Mouse (Mus musculus): ENCODE measurements around the gene Gatad2b.
"Not testable (repeated sequence)": the region's sequence is repeated elsewhere in the genome, so short reads cannot be mapped to it uniquely, and the experiment has no call there.

The Gatad2b gene

GRCm38 (mm10) chr3:90309589-90309988, 16.6 kb downstream of the Gatad2b start:
- no peak for DNase-seq (ENCODE audit: low read depth, low spot score)

GRCm38 (mm10) chr3:90313367-90313766, 20.4 kb downstream of the Gatad2b start:
- DNase-seq (ENCODE audit: low read depth, low spot score): no peak

DNA sequence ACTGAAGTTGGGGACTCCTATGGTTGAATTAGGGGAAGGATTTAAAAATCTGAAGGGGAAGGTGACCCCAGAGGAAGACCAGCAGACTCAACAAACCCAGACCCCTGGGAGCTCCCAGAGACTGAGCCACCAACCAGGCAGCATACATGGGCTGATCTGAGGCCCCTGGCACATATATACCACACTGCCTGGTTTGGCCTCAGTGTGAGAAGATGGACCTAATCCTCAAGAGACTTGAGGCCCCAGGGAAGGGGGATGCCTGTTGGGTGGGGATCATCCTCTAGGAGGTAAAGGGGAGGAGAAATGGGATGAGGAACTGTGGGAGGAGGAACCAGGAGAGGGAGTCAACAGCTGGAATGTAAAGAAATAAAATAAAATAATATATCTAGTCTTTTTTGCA, 21.3 kb downstream of the Gatad2b start:
- no peak for DNase-seq (ENCODE audit: low read depth, low spot score)

DNA sequence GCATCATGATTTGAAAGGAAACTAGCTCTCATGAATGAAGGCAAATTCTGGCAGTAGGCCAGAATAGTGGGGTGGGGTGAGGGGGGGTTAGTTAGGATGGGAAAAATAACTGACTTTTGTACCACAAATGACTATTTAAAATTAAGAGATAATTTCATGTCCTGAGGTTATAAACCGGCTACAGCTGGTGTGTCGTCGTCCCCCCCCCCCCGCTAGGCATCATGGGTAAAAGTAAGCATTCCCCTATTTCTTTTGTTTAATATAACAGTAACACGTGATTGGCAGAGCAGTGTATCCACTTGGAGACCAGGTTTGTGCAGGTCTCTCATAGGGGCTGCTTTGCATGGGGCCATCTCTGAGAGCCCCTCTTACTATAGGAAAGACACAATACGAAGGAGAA, 29.3 kb downstream of the Gatad2b start:
- no peak for DNase-seq (ENCODE audit: low read depth, low spot score)

DNA sequence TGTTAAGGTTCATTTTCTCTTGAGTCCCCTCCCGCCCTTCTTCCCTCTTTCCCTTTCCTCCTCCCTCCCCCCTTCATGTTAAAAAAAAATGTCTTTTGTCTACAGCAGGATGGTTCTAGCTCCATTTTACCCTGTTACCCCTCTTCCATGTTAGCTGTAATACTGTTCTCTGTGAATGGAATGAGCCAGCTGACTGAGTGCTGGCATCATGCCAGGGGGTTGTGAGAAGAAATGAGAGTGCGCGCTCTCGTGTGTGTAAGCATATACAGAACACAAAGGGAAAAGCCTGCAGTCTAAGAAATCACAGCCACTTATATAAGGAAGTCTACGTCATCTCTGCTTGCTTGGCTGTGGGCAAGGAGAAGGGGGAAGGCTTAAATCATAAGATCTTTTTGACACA, 30.1 kb downstream of the Gatad2b start:
- DNase-seq (ENCODE audit: low read depth, low spot score): peak; percentile 28

DNA sequence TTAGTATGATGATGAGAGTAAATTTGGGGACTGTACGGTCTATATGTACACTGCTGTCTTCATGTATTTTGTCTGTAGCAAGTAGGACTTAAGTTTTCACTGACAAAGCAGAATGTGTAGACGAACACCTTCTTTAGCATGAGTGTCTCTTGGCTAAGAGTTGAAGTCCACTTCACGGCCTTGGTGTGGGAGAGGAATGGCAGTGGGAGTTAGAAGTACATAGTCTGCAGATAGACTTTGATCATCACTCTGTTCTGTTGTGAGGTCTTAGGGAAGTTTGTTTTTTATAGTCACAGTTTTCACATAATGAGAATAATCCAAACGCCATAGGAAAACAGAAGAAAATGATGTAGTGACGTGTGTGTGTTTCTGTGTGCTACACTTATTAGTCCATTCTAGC, 39.5 kb downstream of the Gatad2b start:
- no peak for DNase-seq (ENCODE audit: low read depth, low spot score)

DNA sequence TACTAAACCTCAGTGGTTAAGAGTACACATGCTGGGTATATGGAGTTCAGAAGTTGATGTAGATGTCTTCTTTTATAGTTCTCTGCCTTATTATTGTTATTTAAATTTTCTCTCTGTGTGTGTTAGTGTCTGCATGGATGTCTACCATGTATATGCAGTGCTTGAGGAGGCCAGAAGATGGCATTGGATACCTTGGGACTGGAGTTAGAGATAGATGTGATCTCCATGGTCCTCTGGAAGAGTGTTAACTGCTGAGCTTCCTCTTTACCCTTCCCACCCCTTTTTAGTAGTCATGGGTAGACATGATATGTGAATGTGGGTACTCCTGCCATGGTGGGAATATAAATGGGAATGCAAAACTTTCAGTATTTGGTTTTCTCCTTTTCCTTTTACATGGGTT, 42.5 kb downstream of the Gatad2b start:
- no peak for DNase-seq (ENCODE audit: low read depth, low spot score)

DNA sequence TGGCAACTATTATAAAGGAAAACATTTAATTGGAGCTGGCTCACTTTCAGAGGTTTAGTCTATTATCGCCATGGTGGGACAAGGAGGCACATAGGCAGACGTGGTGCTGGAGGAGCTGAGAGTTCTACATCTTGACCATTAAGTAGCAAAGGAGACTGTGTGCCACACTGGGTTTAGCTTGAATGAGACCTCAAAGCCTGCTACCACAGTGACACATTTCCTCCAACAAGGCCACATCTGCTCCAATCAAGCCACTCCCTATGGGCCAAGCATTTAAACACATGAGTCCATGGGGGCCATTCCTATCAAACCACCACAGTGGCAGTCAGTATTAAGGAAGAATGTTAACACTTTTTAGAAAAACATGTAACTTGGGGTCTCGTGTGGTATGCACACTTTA, 45.2 kb downstream of the Gatad2b start:
- DNase-seq (ENCODE audit: low read depth, low spot score): no peak

DNA sequence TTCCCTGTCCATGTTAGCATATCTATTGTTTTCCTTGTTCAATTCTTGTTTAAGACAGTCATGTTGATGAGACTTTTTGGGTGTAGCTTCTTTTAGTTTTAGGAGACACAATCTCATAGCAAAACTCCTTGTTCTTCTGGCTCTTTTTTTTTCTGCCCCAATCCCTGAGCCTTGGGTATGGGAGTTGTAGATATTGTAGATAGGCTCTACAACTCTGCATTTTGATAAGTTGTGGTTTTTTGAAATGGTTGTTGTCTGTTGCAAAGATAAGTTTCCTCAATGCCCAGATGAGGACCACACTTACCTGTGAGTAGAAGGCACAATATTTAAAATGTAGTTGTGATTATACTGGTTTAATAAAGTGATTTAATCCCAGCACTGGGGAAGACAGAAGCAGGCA, 47.2 kb downstream of the Gatad2b start:
- DNase-seq (ENCODE audit: low read depth, low spot score): no peak

- not testable (repeated sequence) for DNase-seq (ENCODE audit: low read depth, low spot score)
These were observed 49.9 kb downstream of the Gatad2b start for GRCm38 (mm10) chr3:90342853-90343252.

- no peak for DNase-seq (ENCODE audit: low read depth, low spot score)
These were observed 54.9 kb downstream of the Gatad2b start for GRCm38 (mm10) chr3:90347847-90348246.

GRCm38 (mm10) chr3:90357959-90358358, 65.0 kb downstream of the Gatad2b start:
- no peak for DNase-seq (ENCODE audit: low read depth, low spot score)

DNA sequence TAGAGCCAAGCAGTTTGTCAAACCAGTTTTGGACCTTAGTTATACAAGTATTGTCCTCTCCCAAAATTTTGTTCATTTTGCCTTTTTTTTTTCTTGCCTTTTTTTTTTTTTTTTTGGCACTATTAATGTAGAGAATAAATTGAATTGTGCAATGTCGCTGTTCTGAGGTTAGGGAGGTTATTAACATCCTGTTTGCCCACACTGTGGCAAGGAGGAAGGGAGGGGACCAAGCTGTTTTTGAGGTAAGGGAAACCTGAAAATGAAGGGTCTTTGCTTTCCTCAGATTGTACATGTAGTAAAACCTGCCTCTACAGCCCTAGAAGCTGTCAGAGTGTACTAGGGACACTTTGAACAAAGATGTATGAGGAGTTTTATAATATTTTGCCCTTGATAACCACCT, 66.3 kb downstream of the Gatad2b start:
- DNase-seq (ENCODE audit: low read depth, low spot score): no peak

DNA sequence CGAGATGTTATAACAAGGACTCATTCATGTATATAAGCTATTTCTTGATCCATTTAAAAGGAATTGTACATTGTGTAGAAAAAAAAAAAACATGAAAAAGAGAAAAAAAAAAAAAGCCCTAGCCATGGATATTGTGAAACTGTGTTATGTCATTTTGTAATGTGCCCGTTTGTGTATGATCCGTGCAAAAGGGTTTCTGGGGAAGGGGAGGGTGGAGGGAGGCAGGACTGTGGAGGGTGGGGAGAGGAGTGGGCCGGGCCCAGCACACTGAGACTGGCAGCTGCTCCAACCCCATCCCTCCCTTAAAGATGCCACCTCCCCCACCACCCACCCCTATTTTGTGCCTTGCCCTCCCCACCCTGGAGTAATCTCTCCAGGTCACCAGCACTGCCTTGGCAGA, 68.5 kb downstream of the Gatad2b start:
- no peak for DNase-seq (ENCODE audit: low read depth, low spot score)

- DNase-seq (ENCODE audit: low read depth, low spot score): no peak
These were observed 69.4 kb downstream of the Gatad2b start for GRCm38 (mm10) chr3:90362346-90362745.

DNA sequence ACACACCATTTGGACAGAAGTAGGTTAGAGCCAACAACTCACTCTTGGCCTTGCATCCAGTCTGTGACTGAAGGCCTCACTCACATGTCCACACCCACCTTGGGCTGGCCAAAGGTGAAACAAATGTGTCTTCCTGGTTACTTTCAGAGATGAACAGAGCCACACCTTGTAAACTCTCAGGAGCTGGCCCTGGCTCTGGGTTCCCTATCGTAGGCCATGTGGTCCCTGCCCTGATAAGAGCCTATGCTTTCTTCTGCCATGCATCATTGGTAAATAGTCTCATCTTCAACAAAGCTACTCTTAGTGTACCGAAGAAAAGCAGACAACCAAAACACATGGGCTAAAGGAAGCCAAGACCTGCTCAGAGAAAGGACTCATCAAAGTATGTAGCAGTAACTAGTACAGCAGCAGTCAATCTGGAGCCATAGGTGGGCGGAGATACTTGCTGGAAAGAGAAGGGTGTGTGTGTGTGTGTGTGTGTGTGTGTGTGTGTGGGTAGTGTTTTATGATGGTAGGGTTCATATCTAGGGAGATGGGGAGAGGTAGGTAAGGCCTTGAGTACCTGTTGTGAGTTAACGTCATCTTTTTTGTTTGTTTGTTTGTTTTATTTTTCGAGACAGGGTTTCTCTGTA, 74.1 kb downstream of the Gatad2b start:
- DNase-seq (ENCODE audit: low read depth, low spot score): no peak

GRCm38 (mm10) chr3:90369041-90369440, 76.1 kb downstream of the Gatad2b start:
- no peak for DNase-seq (ENCODE audit: low read depth, low spot score)

GRCm38 (mm10) chr3:90371857-90372256, 78.9 kb downstream of the Gatad2b start:
- DNase-seq (ENCODE audit: low read depth, low spot score): no peak

GRCm38 (mm10) chr3:90372817-90373216, 79.8 kb downstream of the Gatad2b start:
- no peak for DNase-seq (ENCODE audit: low read depth, low spot score)

DNA sequence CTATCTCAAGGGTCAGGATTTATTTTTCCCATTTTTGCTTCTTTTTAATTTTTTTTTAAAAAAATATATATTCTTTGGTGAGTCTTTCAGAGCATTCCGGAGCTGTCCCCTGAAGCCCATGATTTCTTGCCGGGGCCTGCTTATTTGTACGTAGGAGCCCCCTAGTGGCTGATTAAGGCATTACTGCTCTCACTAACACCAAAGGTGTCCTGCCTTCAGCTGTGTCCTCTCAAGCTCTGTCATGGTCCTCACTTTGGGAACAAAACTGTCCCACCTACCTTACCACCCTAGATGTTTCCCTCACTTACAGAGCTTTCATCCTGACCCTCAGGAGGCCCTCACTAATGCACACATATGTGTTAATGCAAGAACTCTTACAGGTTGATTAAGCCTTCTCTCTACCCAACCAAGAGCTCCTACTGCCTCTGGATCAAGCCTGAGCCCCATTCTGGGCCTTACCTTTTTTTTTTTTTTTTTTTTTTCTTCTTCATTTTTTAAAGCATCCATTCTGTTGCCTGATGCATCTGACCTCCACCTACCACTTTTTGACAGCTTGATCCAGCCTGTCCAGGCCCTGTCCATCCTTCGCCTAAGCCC, 80.6 kb downstream of the Gatad2b start:
- peak; percentile 69 for DNase-seq (ENCODE audit: low read depth, low spot score)

- no peak for DNase-seq (ENCODE audit: low read depth, low spot score)
These were observed 81.4 kb downstream of the Gatad2b start for GRCm38 (mm10) chr3:90374368-90374767.

DNA sequence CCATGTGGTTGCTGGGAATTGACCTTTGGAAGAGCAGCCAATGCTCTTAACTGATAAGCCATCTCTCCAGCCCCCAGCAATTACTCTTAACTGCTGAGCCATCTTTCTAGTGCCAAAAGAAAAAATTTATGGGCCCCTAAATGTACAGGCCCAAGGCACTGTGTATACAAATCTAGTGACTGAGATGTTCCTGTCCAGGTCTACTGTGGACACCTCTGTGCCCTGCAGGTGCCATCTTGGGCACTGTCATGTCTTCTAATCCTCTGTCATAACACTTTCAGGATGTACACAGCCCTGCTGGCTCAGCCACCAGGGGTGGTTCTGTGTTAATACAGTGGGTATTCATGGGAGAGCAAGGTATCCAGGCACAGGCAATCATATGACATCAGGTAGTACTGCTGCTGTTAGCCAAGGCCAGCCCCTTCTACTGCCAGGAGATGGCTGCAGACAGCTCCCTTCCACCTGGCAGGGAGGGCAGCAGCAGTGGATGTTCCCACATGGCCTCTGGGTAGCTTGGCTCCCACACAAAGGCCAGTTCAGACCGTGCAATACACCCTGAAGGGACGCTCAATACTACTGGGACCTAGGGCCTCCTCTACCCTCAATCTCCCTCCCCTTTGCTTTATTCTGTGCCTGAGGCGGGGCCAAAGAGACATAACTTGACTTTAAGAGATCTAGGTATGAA, 82.7 kb downstream of the Gatad2b start:
- no peak for DNase-seq (ENCODE audit: low read depth, low spot score)

DNA sequence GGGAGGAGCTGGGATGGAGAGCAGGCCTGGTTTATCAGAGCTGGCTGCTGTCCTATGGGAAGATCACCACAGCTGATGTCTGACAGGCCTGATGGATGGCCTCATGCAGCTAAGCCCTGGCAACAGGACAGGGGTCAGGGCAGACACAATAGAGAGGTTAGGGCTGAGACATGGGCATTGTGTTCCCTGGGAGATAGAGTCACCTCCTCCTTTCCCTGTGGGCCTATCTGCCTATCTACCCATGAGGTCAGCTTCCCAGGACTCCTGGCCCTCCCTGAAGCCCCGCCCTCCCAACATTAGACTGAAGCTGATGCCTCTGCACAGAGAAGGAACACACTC, 83.2 kb downstream of the Gatad2b start:
- DNase-seq (ENCODE audit: low read depth, low spot score): no peak
